Mouse (Mus musculus): ENCODE measurements at regions not wholly inside any gene's neighbourhood (a gene's known extent, or its start where the extent isn't known, plus 50 kb on each side); places are given as distances from the start of the nearest gene placed in this dataset.

GRCm38 (mm10) chr12:73846672-73847071 is 54.5 kb upstream of the Hif1a start:
- H3K4me3 ChIP-seq = peak overlapping the region; percentile 43
- H3K27ac ChIP-seq (ENCODE audit: poor library complexity, severe bottlenecking) = 0 out of 2 replicates have a peak overlapping the region, but pooled peaks have one; percentile 11
- H3K9me3 ChIP-seq (replicated peaks) = no peaks in the 10 kb centered on the region
- no peak for ATAC-seq (ENCODE audit: insufficient number of reproducible peaks, low FRiP score)
- peak overlapping the region; percentile 65 for H3K4me2 ChIP-seq
- no peaks in the 10 kb centered on the region for H3K27me3 ChIP-seq (replicated peaks)
- H3K36me3 ChIP-seq = no peaks in the 10 kb centered on the region
- WGBS = 34% methylated on average over 10 of the region's 10 CpGs
- peaks cover 24% of the 10 kb centered on the region for H3K4me1 ChIP-seq (replicated peaks)
- no peak overlapping the region for H3K9ac ChIP-seq

GRCm38 (mm10) chr12:73847336-73847735 is 53.8 kb upstream of the Hif1a start:
- Histone ChIP-seq H3K9ac (0 out of 2 replicates have a peak overlapping the region, but pooled peaks have one; percentile 41), H3K27ac (ENCODE audit: poor library complexity, severe bottlenecking) (no peak overlapping the region)

GRCm38 (mm10) chr12:73850831-73851230 is 50.3 kb upstream of the Hif1a start:
- Histone ChIP-seq H3K4me2 (no peak overlapping the region), H3K27ac (ENCODE audit: poor library complexity, severe bottlenecking) (no peak overlapping the region), H3K4me1 (replicated peaks) (peaks cover 16% of the 10 kb centered on the region), H3K9ac (no peak overlapping the region), H3K9me3 (replicated peaks) (no peaks in the 10 kb centered on the region), H3K4me3 (no peak overlapping the region), H3K36me3 (no peaks in the 10 kb centered on the region), H3K27me3 (replicated peaks) (no peaks in the 10 kb centered on the region)
- ATAC-seq (ENCODE audit: insufficient number of reproducible peaks, low FRiP score) = no peak
- 75% methylated on average over 2 of the region's 2 CpGs for WGBS

More at GRCm38 (mm10) chr12:73847336-73847735, 53.8 kb upstream of the Hif1a start:
- Histone ChIP-seq H3K4me2 (peak overlapping the region; percentile 65), H3K36me3 (no peaks in the 10 kb centered on the region), H3K4me1 (replicated peaks) (peaks cover 20% of the 10 kb centered on the region), H3K4me3 (no peak overlapping the region), H3K9me3 (replicated peaks) (no peaks in the 10 kb centered on the region), H3K27me3 (replicated peaks) (no peaks in the 10 kb centered on the region)
- WGBS = 44% methylated on average over 10 of the region's 10 CpGs
- ATAC-seq (ENCODE audit: insufficient number of reproducible peaks, low FRiP score) = no peak

All from heart, embryonic 12.5 days (tissue).